Mouse (Mus musculus): ENCODE measurements around the gene Cxadr.

Gene Cxadr

DNA sequence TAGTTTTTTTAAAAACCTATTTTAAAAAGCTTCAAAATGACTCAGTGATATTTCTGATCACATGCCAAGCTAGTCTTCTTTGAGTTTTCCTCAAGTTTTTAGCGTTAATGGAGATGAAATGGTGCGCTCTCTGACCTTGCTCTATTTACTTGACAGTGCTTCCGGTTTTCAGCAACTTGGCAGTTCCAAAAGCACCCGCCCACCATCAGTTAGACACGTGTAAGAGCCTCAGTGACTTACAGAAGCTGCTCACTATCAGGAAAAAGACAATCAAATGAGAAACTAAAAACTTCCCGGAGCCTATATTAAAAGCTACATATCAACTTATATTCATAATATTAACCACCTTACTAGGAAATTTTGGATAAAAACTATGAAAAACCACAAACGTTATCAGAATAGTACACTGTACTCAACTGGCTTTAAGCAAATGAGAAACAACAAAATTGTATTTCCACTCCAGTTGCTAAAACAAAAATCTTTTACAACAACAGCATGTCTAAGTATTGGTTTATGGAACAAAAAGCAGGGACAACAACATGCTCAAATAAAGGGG is 70.3 kb downstream of the Cxadr start:
- no peak for DNase-seq (ENCODE audit: low spot score)

DNA sequence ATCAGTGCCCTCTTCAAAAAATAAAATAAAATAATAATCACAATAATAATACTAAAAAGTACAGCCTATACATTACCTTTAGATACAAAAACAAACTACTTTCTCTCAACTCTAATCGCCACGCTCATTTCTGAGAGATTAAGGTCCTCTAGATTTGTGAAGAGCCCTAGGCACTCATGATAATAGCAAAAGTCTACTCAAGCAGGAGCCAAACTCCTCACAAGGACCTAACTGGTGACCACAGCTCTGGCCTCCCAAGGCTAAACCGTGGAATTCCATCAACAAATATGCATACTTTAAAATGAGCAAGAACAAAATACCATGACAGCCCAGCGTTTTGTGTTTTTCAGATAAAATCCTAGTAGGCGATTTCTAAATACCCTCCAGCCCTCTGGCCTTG is 71.5 kb downstream of the Cxadr start:
- no peak for DNase-seq (ENCODE audit: low spot score)

DNA sequence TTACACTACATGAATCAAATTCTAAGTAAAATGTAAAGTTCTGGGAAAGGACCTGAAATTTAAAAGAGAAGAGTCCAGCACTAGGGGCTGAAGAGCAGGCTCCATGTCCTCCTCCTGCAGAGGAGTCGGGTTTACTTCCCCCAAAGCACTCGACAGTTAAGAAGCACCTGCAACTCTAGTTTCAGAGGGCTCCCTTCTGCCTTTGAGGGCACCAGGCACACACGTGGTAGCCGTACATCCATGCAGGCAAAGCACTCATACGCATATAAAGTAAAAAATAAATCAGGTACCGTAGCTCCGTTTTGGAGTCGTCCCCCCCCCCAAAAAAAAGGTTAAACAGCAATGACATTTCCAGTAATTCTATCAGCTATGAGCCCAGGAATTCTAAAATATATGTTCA is 72.5 kb downstream of the Cxadr start:
- no peak for DNase-seq (ENCODE audit: low spot score)

DNA sequence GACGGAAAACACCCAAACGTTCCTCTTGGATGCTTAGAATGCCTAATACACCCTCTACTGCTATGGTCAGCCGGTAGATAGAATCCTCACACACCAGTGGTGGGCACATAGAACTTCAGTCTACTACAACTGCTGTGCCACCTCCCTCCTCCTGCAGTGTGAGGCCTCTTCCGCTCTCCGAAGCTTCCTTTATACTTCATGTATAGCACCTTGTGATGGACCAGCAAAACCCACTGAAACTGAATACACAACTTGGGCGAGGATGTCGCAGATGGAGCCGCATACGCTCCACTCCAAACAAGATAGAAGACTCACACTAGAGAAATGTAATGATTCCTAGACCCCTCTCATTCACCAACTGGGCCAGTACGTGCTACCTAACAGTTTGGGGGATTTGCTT is 73.9 kb downstream of the Cxadr start:
- no peak for DNase-seq (ENCODE audit: low spot score)

GRCm38 (mm10) chr16:78375821-78376691 is 74.8 kb downstream of the Cxadr start:
- peak; percentile 65 for DNase-seq (ENCODE audit: low spot score)

DNA sequence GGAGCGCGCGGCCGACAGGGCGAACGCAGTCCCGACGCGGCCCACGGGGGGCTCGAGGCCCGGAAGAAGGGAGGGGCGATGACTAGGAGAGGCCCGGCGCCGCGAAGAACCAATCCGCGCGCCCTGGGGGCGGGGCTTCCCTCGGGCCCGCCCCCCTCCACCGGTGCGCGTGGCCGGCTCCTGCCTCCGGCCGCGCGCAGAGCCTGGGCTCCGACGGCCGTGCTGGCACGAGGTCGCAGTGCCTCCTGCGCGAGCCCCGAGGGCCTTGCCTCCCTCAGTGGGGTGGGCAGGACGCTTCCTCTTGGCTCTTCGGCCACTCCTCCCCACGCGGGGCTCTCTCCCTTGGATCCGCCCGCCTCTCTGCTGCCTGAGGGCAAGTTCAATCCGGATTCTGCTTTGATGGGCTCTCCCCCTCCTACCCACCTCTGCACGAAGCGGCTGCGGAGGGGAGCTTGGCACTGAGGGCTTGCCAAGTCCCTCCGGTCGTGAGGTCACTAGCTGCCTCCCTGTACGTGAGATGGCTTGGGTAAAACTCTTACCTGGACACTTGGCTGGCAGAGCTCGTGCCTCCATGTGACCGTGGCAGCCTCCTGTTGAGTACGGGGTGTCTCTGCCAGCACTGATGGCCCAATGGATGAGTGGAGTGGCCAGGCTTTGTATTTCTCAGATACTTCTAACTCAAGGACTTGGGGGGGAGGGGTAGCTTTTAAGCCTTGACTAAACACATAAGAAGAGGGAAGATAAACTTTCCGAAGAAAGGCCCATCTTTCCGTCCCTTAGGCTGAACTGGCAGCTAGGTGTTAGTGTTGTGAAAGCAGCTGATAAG is 75.7 kb downstream of the Cxadr start, which contains the start of gene Btg3:
Gene Btg3 (minus strand): TSS at position 448 of the 826 bp plus-strand sequence.
- DNase-seq (ENCODE audit: low spot score): peak; percentile 86

DNA sequence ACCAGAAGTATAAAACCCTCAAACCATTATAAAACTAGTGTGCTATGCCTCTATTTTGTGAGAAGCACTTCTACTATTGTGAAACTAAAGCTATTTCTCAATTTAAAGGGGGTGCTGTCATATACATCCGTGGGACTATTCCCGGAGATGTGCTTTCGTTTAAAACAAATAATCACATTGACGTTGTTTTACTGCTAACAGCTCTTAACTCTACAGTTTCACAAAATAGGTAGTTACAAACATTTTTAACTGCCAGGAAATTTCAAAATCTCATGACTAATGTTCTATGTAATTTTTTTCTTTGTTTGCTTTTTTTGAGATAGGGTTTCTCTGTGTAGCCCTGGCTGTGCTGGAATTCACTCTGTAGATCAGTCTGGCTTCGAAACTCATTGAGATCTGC is 77.2 kb downstream of the Cxadr start:
- DNase-seq (ENCODE audit: low spot score): no peak

DNA sequence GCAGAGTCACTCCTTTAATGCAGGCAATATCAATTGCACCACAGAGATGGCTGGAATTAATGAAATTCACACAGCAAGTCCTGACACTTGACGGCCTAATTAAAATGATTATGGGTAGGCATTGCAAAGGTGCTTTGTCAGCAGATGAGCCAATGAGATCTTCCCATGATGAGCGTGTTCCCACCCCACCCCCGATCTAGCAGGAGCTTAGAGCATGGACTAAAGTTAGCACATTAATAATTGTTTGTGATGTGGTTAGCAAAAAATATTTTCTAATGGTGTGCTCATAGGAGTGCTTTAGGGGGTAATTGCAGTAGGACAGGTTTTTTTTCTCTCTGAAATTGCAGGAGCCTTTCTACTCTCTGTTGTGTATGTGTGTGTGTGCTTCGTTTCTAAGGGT is 87.8 kb downstream of the Cxadr start:
- DNase-seq (ENCODE audit: low spot score): no peak

- DNase-seq (ENCODE audit: low spot score): no peak
Measured at GRCm38 (mm10) chr16:78389986-78390385, 88.7 kb downstream of the Cxadr start.

DNA sequence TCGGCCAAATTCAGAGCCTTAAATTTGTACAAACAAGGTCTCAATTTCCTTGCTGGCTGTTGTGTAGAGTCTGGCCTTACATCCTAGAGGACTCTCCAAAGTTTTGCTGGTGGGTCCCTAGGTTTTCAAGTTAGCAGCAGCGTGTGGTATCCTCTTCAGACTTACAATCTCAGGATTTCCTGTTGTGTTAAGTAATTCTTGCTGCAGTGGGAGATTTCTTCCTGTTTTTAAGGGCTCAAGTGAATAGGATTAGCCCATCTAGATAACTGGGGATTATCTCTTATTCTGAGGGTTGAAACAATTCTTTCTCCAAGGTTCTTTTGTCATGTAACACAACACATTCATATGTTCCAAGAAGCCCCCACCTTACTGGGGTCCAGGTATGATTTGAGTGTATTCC is 90.1 kb downstream of the Cxadr start:
- DNase-seq (ENCODE audit: low spot score): no peak

- no peak for DNase-seq (ENCODE audit: low spot score)
Measured at GRCm38 (mm10) chr16:78398734-78399133, 97.4 kb downstream of the Cxadr start.

DNA sequence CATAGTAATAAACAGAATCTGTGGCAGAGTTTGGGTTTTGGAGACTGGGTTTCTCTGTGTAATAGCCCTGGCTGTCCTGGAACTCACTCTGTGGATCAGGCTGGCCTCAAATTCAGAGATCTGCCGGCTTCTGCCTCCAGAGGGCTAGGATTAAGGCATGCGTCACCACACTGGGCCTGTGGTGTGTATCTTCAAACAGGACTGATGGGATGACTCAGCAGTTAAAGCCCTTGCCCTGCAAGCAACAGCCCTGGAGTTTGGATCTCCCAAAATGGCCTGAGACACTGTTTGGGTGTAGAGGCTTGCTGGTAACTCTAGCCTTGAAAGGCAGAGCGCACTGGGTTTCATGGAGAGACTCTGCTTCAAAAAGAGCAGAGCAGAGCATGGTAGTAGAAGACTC is 98.1 kb downstream of the Cxadr start:
- no peak for DNase-seq (ENCODE audit: low spot score)

DNA sequence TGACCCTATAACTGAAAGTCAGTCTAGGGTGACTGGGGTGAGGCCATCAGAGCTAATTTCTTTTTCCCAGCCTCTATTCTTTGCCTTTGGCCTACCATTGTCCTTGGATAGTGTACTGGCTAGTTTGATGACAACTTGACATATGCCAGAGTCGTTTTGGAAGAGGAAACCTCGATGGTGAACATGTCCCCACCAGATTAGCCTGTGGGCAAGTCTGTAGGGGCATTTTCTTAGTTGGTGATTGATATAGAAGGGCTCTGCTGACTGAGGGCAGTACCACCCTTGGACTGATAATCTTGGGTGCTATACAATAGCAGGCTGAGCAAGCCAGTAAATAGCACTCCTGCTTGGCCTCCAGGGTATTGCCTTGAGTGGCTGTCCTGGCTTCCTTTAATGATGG is 101.0 kb downstream of the Cxadr start:
- no peak for DNase-seq (ENCODE audit: low spot score)

DNA sequence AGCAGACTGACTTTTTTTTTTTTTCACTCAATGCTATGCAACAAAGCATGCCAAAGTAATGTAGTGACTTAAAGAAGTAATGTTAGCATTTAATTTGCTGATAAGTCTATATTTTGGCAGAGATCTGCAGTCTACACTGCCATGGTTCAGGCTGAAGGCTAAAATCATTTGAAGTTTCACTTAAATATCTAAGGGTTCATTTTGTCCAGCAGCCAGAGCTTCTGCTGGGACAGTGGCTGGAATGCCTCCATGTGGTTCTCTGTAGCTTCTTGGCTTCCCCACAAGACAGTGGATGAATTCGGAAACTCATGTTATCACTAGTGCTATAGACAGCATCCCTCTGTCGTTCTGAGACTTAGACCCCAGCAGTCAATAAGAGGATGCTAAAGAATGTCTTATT is 105.4 kb downstream of the Cxadr start:
- DNase-seq (ENCODE audit: low spot score): no peak

DNA sequence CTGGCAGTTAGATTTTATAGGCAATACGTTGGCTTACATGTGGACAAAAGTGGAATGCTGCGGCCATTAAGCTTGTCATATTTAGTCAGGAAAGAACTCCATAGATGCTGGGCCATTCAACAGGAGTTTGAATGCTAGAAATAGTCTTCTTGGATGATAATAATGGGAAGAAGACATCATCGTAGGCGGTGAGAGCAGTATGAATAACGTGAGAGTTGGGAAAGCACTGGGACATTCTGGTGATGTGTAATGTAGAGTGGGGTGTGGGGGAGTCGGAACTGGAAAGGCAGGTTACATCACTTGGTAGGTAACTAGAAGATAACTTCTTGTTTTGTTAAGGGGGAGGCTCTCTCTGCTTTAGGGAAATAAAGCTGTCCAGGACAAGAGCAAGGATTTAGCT is 106.6 kb downstream of the Cxadr start:
- no peak for DNase-seq (ENCODE audit: low spot score)

All from c-Kit-positive CD71-positive TER-119-positive erythroid progenitor cells, embryonic 14.5 days (primary cell).